Mouse (Mus musculus): ENCODE measurements around the gene F13a1. TPM values are rescaled to one million over a fixed set of nuclear protein-coding genes. Genes with fewer than 3 reads are reported as not detected.

The F13a1 gene
- total and polyA plus RNA-seq, 2 experiments from 2014 or later: 11.3 to 12.4 TPM

- Histone ChIP-seq H3K4me3 (ENCODE audit: low read depth, low read length) (no peak overlapping the region), H3K9me3 (ENCODE audit: low read length) (no peaks in the 10 kb centered on the region), H3K27ac (ENCODE audit: low read depth, low read length) (no peak overlapping the region), H3K9ac (replicated peaks; ENCODE audit: low read length, poor library complexity, severe bottlenecking) (no peak overlapping the region), H3K4me1 (ENCODE audit: insufficient read depth, low read length) (no peaks in the 10 kb centered on the region), H3K4me2 (ENCODE audit: low read depth, low read length, poor library complexity, severe bottlenecking) (no peak overlapping the region), H3K36me3 (ENCODE audit: insufficient read depth, low read length) (no peaks in the 10 kb centered on the region), H3K27me3 (ENCODE audit: insufficient read depth, low read length) (no peaks in the 10 kb centered on the region)
- DNase-seq (ENCODE audit: low spot score) (no peak), ATAC-seq (ENCODE audit: low FRiP score) (no peak)
- no peak for TF ChIP-seq CTCF (IDR thresholded peaks at IDR 0.05)
- WGBS: 27% methylated on average over 4 of the region's 4 CpGs
These were observed 24.0 kb downstream of the F13a1 start for GRCm38 (mm10) chr13:37025996-37026579.

GRCm38 (mm10) chr13:37021575-37021974 lies 28.5 kb downstream of the F13a1 start:
- Histone ChIP-seq H3K9me3 (ENCODE audit: low read length) (no peaks in the 10 kb centered on the region), H3K4me2 (ENCODE audit: low read depth, low read length, poor library complexity, severe bottlenecking) (no peak overlapping the region), H3K27me3 (ENCODE audit: insufficient read depth, low read length) (no peaks in the 10 kb centered on the region), H3K4me1 (ENCODE audit: insufficient read depth, low read length) (no peaks in the 10 kb centered on the region), H3K36me3 (ENCODE audit: insufficient read depth, low read length) (no peaks in the 10 kb centered on the region), H3K4me3 (ENCODE audit: low read depth, low read length) (no peak overlapping the region), H3K9ac (replicated peaks; ENCODE audit: low read length, poor library complexity, severe bottlenecking) (no peak overlapping the region), H3K27ac (ENCODE audit: low read depth, low read length) (no peak overlapping the region)
- no peak for ATAC-seq (ENCODE audit: low FRiP score)
- DNase-seq (ENCODE audit: low spot score): no peak
- 93% methylated on average over 2 of the region's 2 CpGs for WGBS
- no peak for TF ChIP-seq CTCF (IDR thresholded peaks at IDR 0.05)

GRCm38 (mm10) chr13:37010771-37011170 lies 39.3 kb downstream of the F13a1 start:
- TF ChIP-seq CTCF (IDR thresholded peaks at IDR 0.05): no peak
- Histone ChIP-seq H3K4me1 (ENCODE audit: insufficient read depth, low read length) (no peaks in the 10 kb centered on the region), H3K27me3 (ENCODE audit: insufficient read depth, low read length) (no peaks in the 10 kb centered on the region), H3K4me2 (ENCODE audit: low read depth, low read length, poor library complexity, severe bottlenecking) (no peak overlapping the region), H3K36me3 (ENCODE audit: insufficient read depth, low read length) (no peaks in the 10 kb centered on the region), H3K9ac (replicated peaks; ENCODE audit: low read length, poor library complexity, severe bottlenecking) (no peak overlapping the region), H3K27ac (ENCODE audit: low read depth, low read length) (no peak overlapping the region), H3K4me3 (ENCODE audit: low read depth, low read length) (no peak overlapping the region), H3K9me3 (ENCODE audit: low read length) (no peaks in the 10 kb centered on the region)
- ATAC-seq (ENCODE audit: low FRiP score) (no peak), DNase-seq (ENCODE audit: low spot score) (no peak)
- 86% methylated on average over 5 of the region's 5 CpGs for WGBS

GRCm38 (mm10) chr13:37006224-37006623 lies 43.8 kb downstream of the F13a1 start:
- H3K27me3 ChIP-seq (ENCODE audit: insufficient read depth, low read length): no peaks in the 10 kb centered on the region
- H3K4me1 ChIP-seq (ENCODE audit: insufficient read depth, low read length): no peaks in the 10 kb centered on the region
- no peak for ATAC-seq (ENCODE audit: low FRiP score)
- H3K4me3 ChIP-seq (ENCODE audit: low read depth, low read length): no peak overlapping the region
- DNase-seq (ENCODE audit: low spot score): no peak
- no peak overlapping the region for H3K4me2 ChIP-seq (ENCODE audit: low read depth, low read length, poor library complexity, severe bottlenecking)
- no peak overlapping the region for H3K27ac ChIP-seq (ENCODE audit: low read depth, low read length)
- H3K9ac ChIP-seq (replicated peaks; ENCODE audit: low read length, poor library complexity, severe bottlenecking): no peak overlapping the region
- no peaks in the 10 kb centered on the region for H3K9me3 ChIP-seq (ENCODE audit: low read length)
- H3K36me3 ChIP-seq (ENCODE audit: insufficient read depth, low read length): no peaks in the 10 kb centered on the region
- TF ChIP-seq CTCF (IDR thresholded peaks at IDR 0.05): no peak

GRCm38 (mm10) chr13:36999210-36999705 lies 50.8 kb downstream of the F13a1 start:
- TF ChIP-seq CTCF (IDR thresholded peaks at IDR 0.05): no peak
- Histone ChIP-seq H3K9ac (replicated peaks; ENCODE audit: low read length, poor library complexity, severe bottlenecking) (no peak overlapping the region), H3K4me2 (ENCODE audit: low read depth, low read length, poor library complexity, severe bottlenecking) (no peak overlapping the region), H3K36me3 (ENCODE audit: insufficient read depth, low read length) (no peaks in the 10 kb centered on the region), H3K27ac (ENCODE audit: low read depth, low read length) (no peak overlapping the region), H3K4me1 (ENCODE audit: insufficient read depth, low read length) (no peaks in the 10 kb centered on the region), H3K27me3 (ENCODE audit: insufficient read depth, low read length) (no peaks in the 10 kb centered on the region), H3K4me3 (ENCODE audit: low read depth, low read length) (no peak overlapping the region), H3K9me3 (ENCODE audit: low read length) (no peaks in the 10 kb centered on the region)
- ATAC-seq (ENCODE audit: low FRiP score) (no peak), DNase-seq (ENCODE audit: low spot score) (no peak)
- 83% methylated on average over 6 of the region's 6 CpGs for WGBS

DNA sequence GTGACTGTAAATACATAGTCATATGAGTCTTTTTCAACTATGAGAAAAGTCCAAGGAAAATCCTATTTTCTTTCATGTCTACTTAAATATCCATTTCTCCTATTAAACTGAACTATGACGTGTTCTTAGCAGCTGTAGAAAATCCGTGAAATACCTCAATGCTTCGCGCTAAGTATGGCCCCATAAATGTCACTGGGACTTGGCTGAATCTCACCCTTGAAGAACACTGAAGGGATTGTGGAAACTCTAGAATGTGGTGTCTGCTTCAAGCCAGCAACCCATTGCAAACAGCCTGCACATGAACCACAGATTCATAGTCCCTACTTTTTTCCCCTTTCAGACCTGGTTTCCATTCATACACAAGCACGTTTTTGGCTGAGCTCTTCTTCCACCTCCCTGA lies 56.5 kb downstream of the F13a1 start:
- H3K4me1 ChIP-seq (ENCODE audit: insufficient read depth, low read length): no peaks in the 10 kb centered on the region
- no peak for DNase-seq (ENCODE audit: low spot score)
- no peaks in the 10 kb centered on the region for H3K27me3 ChIP-seq (ENCODE audit: insufficient read depth, low read length)
- no peaks in the 10 kb centered on the region for H3K36me3 ChIP-seq (ENCODE audit: insufficient read depth, low read length)
- no peak overlapping the region for H3K4me2 ChIP-seq (ENCODE audit: low read depth, low read length, poor library complexity, severe bottlenecking)
- no peak for TF ChIP-seq CTCF (IDR thresholded peaks at IDR 0.05)
- no peak for ATAC-seq (ENCODE audit: low FRiP score)
- no peaks in the 10 kb centered on the region for H3K9me3 ChIP-seq (ENCODE audit: low read length)
- no peak overlapping the region for H3K4me3 ChIP-seq (ENCODE audit: low read depth, low read length)
- 88% methylated on average over 5 of the region's 5 CpGs for whole genome bisulfite sequencing
- no peak overlapping the region for H3K9ac ChIP-seq (replicated peaks; ENCODE audit: low read length, poor library complexity, severe bottlenecking)
- H3K27ac ChIP-seq (ENCODE audit: low read depth, low read length): no peak overlapping the region
